Comparison of ENCODE assay signal across 9 mouse cellular contexts in the genomic region with DNA sequence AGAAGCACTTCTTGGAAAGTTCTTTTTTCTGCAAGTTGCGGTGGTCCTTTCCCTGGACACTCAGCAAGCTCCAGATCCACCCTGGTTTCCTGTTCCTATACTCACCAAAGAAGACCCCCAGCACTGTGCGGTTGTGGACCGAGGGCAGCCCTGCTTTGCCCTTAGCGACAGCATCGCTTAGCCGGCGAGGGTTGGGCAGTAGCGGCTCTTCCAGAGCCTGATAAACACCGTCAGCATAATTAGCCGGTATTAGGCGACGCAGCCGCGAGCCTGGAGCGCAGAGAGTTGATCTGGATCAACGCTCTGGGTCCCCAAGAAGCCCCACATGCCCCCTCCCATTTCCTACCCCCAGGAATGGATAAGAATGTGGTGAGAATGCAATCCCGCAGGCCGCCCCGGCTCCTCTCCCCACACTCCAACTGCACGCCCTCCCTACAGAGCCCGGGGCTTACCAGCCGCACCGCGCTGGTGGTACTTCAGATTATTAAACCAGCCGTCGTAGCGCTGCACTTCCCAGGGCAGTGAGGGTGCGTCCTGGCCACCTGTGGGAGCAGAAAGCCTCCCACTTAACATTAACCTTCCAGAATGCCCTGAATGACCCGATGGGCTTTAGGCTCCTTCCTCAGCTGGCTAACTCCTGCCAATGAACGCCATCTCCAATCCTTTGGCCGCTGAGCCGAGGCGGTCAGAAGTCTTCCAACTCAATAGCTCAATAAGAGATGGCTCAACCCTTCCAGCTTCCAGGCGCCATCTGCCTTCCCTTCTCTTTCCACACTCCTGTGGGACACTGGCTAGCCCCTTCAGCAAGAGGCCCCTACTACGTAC. TPM values are rescaled to one million over a fixed set of nuclear protein-coding genes. Genes with fewer than 3 reads are reported as not detected.
A peak's percentile ranks its signal among the peaks of the same experiment; 100 is the strongest.
DNase-seq lines count a peak whose midpoint lies in the region; ATAC-seq and TF ChIP-seq lines count a peak whose summit lies in the region.
"Had no signal": no experiment of that assay in that cellular context is flagged by ENCODE, and none has a peak within 500 bp of the region (broad histone marks: within the 10 kb centered on the region; RNA-seq: fewer than 3 reads in every experiment).

No protein-coding gene starts in this region.

- peak; percentile 30 for DNase-seq in ZHBTc4 (ENCODE audit: low read depth, low spot score)
- DNase-seq in layer of hippocampus, postnatal 25 days (ENCODE audit: extremely low spot score in 1 of 2, low spot score in 1 of 2): no peak
- DNase-seq in cerebellum, postnatal 36 days: no peak
- no peak for DNase-seq in layer of hippocampus, adult 18-20 months (ENCODE audit: low spot score in 2 of 2)

- no peak overlapping the region for H3K27ac ChIP-seq in hindbrain, embryonic 12.5 days
- no peak overlapping the region for H3K27ac ChIP-seq in midbrain, embryonic 16.5 days (ENCODE audit: low read length)

- H3K9ac ChIP-seq in hindbrain, embryonic 12.5 days: no peak overlapping the region
- no peak overlapping the region for H3K9ac ChIP-seq in midbrain, embryonic 16.5 days (ENCODE audit: low read depth, low read length)

- no peak for TF ChIP-seq CTCF in E14TG2a.4 (conservative IDR thresholded peaks at IDR 0.05; ENCODE audit: low read length)

- no peaks in the 10 kb centered on the region for H3K9me3 ChIP-seq in E14TG2a.4 (ENCODE audit: low read length)
- H3K9me3 ChIP-seq in hindbrain, embryonic 12.5 days (replicated peaks): no peaks in the 10 kb centered on the region
- no peaks in the 10 kb centered on the region for H3K9me3 ChIP-seq in midbrain, embryonic 16.5 days (replicated peaks; ENCODE audit: control insufficient read depth, low read length, poor library complexity, severe bottlenecking)

- peak overlapping the region; percentile 27; the same call in 1 of the 2 replicates for H3K4me3 ChIP-seq in E14TG2a.4 (replicated peaks; ENCODE audit: low read length)
- H3K4me3 ChIP-seq in hindbrain, embryonic 12.5 days: peak overlapping the region; percentile 11
- peak overlapping the region; percentile 18; the same call in 1 of the 2 replicates for H3K4me3 ChIP-seq in midbrain, embryonic 16.5 days (ENCODE audit: low read depth, low read length)

- H3K4me1 ChIP-seq in E14TG2a.4 (replicated peaks; ENCODE audit: low read depth, low read length): peaks cover 41% of the 10 kb centered on the region
- H3K4me1 ChIP-seq in hindbrain, embryonic 12.5 days: peaks cover 37% of the 10 kb centered on the region
- peaks cover 35% of the 10 kb centered on the region for H3K4me1 ChIP-seq in midbrain, embryonic 16.5 days (ENCODE audit: control insufficient read depth, insufficient read depth, low read length)

- peaks cover 92% of the 10 kb centered on the region for H3K27me3 ChIP-seq in E14TG2a.4 (ENCODE audit: insufficient read depth, low read length)
- peaks cover 99% of the 10 kb centered on the region for H3K27me3 ChIP-seq in hindbrain, embryonic 12.5 days
- peaks cover 56% of the 10 kb centered on the region for H3K27me3 ChIP-seq in midbrain, embryonic 16.5 days (ENCODE audit: control insufficient read depth, insufficient read depth, low read depth, low read length)

- no peak for ATAC-seq in hindbrain, embryonic 12.5 days (ENCODE audit: low FRiP score)
- ATAC-seq in midbrain, embryonic 16.5 days: no peak

- under 1% methylated on average over 35 of the region's 35 CpGs for WGBS in hindbrain, embryonic 12.5 days
- WGBS in midbrain, embryonic 16.5 days: under 1% methylated on average over 35 of the region's 35 CpGs

- no peaks in the 10 kb centered on the region for H3K36me3 ChIP-seq in E14TG2a.4 (ENCODE audit: insufficient read depth, low read length)
- H3K36me3 ChIP-seq in hindbrain, embryonic 12.5 days: no peaks in the 10 kb centered on the region
- no peaks in the 10 kb centered on the region for H3K36me3 ChIP-seq in midbrain, embryonic 16.5 days (ENCODE audit: control insufficient read depth, insufficient read depth, low read length)

- H3K4me2 ChIP-seq in hindbrain, embryonic 12.5 days (replicated peaks): peak overlapping the region; percentile 38
- peak overlapping the region; percentile 33 for H3K4me2 ChIP-seq in midbrain, embryonic 16.5 days (ENCODE audit: low read length)

RNA-seq across cellular contexts. Expression of a gene that starts 0.8 kb away (rescaled TPM):
- polyA plus RNA-seq in hindbrain, embryonic 12.5 days (2016; fragmentation: Nextera tagmentation; extraction: Ambion mirVana): not detected in 2 replicates
- polyA plus RNA-seq in midbrain, embryonic 16.5 days (2015; fragmentation: Nextera tagmentation; extraction: Ambion mirVana): 0.03 TPM in 1 of 2 replicates, not detected in the other
- under 1 TPM in 1 of 2 experiments, not detected in 1; 0.07 TPM for total RNA-seq in layer of hippocampus, postnatal 25 days (2021)
- total RNA-seq in layer of hippocampus, adult 18-20 months (2021): under 1 TPM in 1 of 2 experiments, not detected in 1; 0.07 TPM
- total RNA-seq: hematopoietic stem cell, adult 5-6 weeks had no signal
- polyA plus RNA-seq: liver, embryonic 16.5 days had no signal

RNA-seq across cellular contexts. Expression of a gene that starts 1.2 kb away (rescaled TPM):
- polyA plus RNA-seq in hindbrain, embryonic 12.5 days (2016; fragmentation: Nextera tagmentation; extraction: Ambion mirVana): not detected in 2 replicates
- polyA plus RNA-seq in midbrain, embryonic 16.5 days (2015; fragmentation: Nextera tagmentation; extraction: Ambion mirVana): 0.19 and 0.26 TPM in 2 replicates
- total RNA-seq in layer of hippocampus, postnatal 25 days (2021): not detected
- total RNA-seq in layer of hippocampus, adult 18-20 months (2021): not detected
- total RNA-seq: hematopoietic stem cell, adult 5-6 weeks had no signal
- polyA plus RNA-seq: liver, embryonic 16.5 days had no signal

RNA-seq across cellular contexts. Expression of a gene that starts 16.0 kb away (rescaled TPM):
- 0.32 TPM in 1 of 2 replicates, not detected in the other for polyA plus RNA-seq in hindbrain, embryonic 12.5 days (2016; fragmentation: Nextera tagmentation; extraction: Ambion mirVana)
- polyA plus RNA-seq in midbrain, embryonic 16.5 days (2015; fragmentation: Nextera tagmentation; extraction: Ambion mirVana): 0.17 and 0.26 TPM in 2 replicates
- total RNA-seq in layer of hippocampus, postnatal 25 days (2021): not detected
- under 1 TPM in 1 of 2 experiments, not detected in 1; 0.33 TPM for total RNA-seq in layer of hippocampus, adult 18-20 months (2021)
- total RNA-seq: hematopoietic stem cell, adult 5-6 weeks had no signal
- polyA plus RNA-seq: liver, embryonic 16.5 days had no signal

RNA-seq across cellular contexts. Expression of a gene that starts 18.0 kb away (rescaled TPM):
- 0.08 and 0.10 TPM in 2 replicates for polyA plus RNA-seq in hindbrain, embryonic 12.5 days (2016; fragmentation: Nextera tagmentation; extraction: Ambion mirVana)
- 0.07 and 0.11 TPM in 2 replicates for polyA plus RNA-seq in midbrain, embryonic 16.5 days (2015; fragmentation: Nextera tagmentation; extraction: Ambion mirVana)
- not detected for total RNA-seq in layer of hippocampus, postnatal 25 days (2021)
- not detected for total RNA-seq in layer of hippocampus, adult 18-20 months (2021)
- total RNA-seq: hematopoietic stem cell, adult 5-6 weeks had no signal
- polyA plus RNA-seq: liver, embryonic 16.5 days had no signal
